Mouse (Mus musculus) urinary bladder, postnatal 10 days (tissue): ENCODE measurements at regions not wholly inside any gene's neighbourhood (a gene's known extent, or its start where the extent isn't known, plus 50 kb on each side); places are given as distances from the start of the nearest gene placed in this dataset.

Experiments
- DNase-seq: peaks from one replicate; pipeline ENCODE4 v3.0.0; 2022; ENCODE audit warnings: low spot score

GRCm38 (mm10) chr3:144078198-144078935, 126.7 kb downstream of the Lmo4 start:
- no peak for DNase-seq

DNA sequence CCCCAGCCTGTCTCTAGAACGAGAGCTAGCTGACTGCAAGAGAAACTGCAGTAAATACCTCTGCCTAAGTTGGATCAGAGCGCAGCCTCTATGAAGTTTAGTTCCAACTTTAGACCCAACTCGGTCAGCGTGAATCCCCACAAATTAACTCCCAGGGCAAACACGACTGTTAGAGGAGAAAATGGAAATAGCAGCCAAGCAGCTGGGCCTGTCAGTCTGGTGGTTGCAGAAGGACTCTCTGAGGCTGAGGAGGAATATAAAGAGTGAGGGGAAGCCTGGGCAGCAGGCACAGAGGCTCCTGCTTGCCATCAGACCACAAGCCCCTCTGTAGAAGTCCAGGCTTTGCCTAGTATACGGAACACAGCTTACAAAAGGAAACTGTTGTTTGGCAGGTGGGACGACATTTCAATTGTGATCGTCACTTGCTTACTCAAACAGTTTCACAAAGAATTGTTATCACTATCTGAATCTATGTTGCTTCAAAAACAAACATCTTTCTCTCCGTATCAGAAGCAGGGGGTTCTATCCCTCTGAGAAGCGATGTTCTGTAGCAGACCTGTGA, 135.0 kb downstream of the Lmo4 start:
- no peak for DNase-seq

DNA sequence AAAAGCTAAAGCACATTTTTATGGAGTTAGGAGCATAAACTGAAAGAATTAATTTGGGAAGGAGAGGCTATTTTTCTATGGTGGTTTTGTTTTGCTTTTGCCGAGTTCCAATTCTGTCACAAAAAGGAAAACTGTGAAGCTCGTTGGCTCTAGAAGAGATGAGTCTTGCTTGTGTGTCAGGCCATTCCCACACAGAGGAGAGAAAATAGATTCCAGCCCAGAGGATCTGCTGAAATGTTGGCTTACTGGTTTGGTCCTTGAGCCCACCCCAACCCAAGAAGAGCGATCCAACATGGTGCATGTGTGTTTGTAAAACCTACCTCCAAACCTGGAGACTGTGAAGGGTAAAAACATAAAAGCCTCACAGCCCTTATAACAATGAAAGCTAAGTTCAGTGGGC, 138.0 kb downstream of the Lmo4 start:
- no peak for DNase-seq

- no peak for DNase-seq
Observed at GRCm38 (mm10) chr3:144058106-144058505, 146.9 kb downstream of the Lmo4 start.

DNA sequence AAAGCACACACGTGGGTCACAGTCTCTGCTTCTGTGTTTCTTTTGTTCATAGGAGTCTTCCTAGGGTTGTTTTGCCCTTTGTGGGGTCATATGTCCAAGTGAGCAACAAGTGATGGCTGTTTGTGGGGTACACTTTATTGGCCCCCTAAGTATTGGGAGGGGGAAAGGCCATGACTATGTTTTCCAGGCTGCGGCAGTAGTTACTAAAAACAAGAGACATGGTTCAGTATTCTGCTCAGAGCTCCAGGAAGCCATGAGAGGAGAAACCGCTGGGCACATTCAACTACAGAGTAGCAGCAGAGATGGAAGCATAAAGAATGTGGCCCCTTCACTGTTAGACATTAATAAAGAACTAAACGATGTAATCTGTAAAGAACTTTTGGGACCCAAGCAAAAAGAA, 154.7 kb downstream of the Lmo4 start:
- DNase-seq, result no peak

GRCm38 (mm10) chr3:144049270-144049669, 155.8 kb downstream of the Lmo4 start:
- no peak for DNase-seq

DNA sequence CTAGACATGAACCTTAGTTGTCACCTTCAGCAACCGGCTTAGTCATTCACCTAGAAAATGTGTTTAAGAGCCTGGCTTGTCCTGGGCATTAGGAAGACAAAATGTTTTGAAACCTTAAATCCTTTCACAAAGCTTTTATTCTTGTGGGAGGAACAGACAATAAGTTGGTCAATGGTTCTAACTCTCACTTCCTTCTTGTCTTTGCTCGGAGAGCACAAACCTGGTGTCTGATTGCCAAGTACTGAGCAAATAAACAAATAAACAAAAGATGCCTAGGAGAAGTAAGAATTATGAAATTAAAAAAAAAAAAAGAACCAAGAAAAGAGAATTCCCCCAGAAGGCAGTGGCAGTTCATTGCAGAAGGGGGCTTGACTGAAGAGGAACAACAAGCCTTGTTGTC, 160.7 kb downstream of the Lmo4 start:
- no peak for DNase-seq

GRCm38 (mm10) chr3:144041788-144042187, 163.2 kb downstream of the Lmo4 start:
- no peak for DNase-seq

DNA sequence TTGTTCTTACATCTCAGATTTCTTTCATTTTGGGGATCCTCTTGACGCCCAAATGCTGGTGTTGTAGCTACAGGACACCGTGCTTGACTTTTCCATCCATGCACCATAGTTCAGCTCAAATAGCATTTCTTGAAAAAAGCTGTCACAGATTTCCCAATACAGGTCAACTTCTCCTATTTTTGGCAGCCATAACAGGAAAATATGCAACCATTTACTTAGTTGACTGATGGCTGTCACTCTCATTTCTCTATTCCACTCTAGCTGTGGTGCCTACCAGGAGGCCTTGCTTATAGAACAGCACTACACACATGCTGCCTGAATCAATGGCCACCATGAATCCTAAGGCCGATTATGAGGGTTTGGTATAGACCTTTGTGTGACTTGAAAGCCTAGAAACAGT, 165.5 kb downstream of the Lmo4 start:
- DNase-seq, result no peak

DNA sequence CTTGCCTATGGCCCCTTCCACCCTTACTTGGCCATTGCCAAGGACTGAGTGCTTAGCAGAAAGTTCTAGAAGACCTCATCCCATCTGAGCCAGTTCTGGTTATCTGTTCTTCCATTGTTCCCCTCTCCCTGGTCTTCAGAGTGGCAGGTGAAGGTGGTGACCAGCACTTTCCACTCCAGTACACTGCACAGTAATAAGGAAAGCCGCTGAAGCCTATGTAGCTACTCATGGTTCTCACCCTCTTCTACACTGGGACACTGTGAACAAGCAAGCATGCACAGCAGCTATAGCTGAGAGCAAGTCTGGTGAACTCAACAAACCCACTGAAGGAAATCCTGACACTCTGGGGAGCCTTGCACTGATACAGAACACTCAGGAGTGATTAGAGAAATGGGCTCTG, 175.4 kb downstream of the Lmo4 start:
- DNase-seq, result no peak

DNA sequence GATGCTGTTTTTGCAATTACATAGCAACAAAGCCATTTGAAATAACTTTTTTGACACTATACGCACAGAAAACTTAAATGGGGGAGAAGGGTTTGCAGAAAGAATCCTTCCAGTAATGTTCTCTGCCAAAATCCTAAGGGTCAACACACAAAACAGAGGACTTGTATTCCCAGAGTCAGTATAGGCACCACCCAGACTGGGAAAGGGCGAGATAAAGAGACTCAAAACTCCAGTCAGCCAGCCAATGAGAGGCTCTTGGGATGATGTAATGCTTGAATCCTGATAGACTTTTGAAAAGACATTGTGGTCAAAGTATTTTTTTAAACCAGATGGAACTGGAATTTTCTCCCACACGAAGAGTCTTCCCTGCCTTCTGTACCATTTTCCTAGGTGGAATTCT, 175.9 kb downstream of the Lmo4 start:
- no peak for DNase-seq

DNA sequence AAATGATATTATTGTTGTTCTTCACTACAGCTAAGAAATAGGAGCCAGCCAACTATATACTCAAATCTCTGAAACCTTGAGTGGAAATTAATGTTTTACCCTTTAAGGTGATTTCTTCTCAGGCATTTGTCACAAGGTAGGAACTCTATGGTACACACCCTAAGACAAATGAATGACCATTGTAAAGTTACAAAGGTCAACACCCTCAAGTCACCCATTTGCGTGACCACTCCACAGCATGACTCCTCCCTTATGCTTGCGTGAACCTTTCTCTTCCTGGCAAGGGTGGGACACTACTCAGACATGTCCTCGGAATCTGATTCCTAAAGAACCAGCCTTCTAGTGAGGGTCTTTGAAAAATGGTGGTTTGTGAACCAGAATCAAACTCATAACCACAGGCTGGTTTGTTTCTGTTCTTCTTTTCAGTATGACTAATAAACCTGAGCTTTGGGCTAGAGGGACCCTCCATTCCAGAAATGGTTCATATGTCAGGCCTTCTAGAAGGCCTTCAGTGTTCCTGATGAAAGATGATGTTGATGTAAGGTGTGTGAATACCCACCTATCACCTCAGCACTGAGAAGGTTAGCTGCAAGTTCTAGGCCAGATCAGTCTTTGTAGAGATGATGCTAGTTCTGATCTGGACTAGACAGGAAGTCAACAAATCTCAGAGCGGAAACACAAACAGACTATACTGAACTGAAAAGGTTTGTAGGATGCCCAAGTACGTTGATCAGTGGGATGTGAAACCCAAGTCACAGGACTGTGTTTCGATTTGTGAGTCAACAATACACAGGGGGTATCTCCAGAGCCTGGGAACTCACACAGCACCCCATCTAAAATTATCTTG, 177.7 kb downstream of the Lmo4 start:
- DNase-seq, result no peak

DNA sequence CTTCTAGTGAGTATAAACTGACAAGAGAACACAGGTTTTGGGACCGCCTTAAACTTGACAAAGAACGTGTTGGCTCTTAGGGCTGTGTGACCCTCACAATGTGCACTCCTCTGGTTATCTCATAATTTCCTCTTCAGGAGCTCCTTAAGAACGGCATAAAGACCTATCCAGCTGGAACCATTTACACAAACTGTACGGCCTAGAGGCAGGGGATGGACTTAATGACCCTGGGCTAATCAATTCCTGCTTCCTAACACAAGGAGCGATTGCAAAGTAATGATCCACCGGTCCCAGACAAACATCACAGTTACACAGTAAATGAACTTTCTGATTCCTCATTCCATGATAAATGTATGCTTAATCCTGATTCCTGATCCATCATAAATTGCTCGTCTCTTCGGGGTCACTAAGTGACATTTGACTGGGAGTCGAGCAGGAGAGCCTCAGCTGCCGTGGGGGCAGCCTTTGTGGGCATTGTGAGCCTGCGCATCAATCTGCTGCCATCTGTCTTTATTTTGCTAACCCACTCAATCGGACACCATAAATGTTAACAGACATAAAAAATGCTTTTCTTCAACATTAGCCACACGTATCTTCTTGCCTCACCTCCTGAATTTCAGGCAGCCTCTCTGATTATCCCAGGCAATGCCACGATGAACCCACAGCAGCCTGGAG, 179.4 kb downstream of the Lmo4 start:
- DNase-seq, result no peak

DNA sequence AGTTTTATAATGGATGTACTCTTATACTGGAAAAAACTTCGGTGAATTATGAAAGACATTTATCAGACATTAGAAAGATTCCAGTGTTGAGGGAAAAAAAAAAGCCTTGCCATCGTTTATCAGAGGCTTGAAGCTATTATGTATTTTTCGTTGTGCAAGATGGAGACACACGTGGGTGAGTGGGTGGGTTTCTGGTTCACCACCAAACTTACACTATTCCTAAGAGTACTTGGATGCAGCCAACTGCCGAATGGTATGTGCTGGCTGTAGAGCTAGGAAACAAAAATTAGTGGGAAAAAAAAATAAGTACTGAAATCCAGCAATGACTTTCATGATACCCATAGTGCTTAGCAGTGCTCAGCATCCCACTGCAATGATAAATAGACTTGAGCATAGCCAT, 180.8 kb downstream of the Lmo4 start:
- no peak for DNase-seq

GRCm38 (mm10) chr3:144023058-144023457, 182.0 kb downstream of the Lmo4 start:
- DNase-seq, result no peak

- DNase-seq, result no peak
Observed at GRCm38 (mm10) chr3:144021969-144022368, 183.1 kb downstream of the Lmo4 start.

DNA sequence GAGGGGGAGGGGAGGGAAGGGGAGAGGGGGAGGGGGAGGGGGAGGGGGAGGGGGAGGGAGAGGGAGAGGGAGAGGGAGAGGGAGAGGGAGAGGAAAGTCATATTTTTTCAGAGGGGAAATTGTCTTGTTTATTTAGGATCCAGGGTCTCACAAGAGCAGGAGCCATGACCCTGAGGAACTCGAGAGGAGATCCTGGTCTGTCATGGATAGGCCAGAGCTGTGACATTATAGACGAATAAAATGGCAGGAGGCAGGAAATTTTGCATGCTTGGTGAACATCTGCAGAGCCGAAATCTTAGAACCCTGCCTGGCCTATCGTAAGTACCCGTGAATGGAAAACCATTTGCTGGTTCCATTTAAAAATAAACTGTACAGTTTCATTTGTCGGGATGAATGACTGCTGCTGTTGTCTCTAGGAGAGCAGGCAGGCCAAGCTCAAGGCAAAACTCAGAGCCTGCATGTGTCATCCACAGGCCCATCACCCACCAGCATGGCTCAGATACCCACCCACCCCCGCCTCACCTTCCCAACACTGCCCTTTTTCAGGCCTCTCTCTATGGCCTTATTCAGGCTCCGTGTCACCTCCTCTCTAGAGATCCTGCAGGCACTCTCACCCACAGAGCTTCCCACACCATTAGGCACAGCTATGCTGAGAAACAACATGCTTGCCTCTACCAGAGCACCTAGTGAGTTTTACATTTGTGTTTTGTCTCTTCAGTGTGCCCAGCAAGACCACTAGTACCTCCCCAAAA, 184.7 kb downstream of the Lmo4 start:
- no peak for DNase-seq

GRCm38 (mm10) chr3:144019293-144019692, 185.7 kb downstream of the Lmo4 start:
- no peak for DNase-seq

- no peak for DNase-seq
Observed at GRCm38 (mm10) chr3:144018559-144018958, 186.5 kb downstream of the Lmo4 start.

GRCm38 (mm10) chr3:144015236-144015635, 189.8 kb downstream of the Lmo4 start:
- DNase-seq, result no peak

DNA sequence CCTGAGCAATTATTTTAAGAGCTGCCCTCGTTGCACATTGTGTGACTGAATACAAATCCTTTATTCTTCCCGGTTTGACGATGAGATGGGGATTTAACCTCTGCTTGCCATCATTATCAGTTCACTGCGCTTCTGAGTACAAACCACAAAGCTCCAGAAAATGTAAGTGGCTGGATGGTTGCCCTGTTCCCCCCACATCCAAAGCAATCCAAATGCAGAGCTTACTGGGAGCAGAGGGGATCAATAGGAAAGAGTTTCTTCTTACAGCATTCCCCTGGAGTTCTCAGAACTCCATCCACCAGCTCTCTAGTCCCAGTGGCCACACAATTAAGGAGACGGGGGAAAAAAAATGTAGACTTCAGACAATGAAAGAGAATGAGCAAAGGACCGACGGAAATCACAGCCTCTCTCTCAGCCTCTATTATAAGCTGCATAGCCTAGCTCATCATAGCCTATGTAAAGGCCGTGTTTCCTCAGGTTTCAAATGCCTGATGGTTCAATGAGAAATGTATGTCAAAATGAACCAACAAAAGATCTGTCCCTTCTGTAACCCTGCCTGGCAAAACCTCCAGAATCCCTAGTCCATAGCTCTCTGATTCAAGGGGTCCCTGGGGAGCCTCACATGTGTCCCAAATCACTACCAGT, 191.4 kb downstream of the Lmo4 start:
- no peak for DNase-seq
